Mouse (Mus musculus) G1E (cell line): ENCODE data around the gene Acbd7. TPM values are rescaled to one million over a fixed set of nuclear protein-coding genes. Genes with fewer than 3 reads are reported as not detected.

Source experiments
- ATAC-seq: 2 replicates; pipeline ENCODE4 v1.8.0; 2016; ENCODE audit warnings: mild to moderate bottlenecking; ENCODE audit not compliant: insufficient number of reproducible peaks, poor library complexity, low FRiP score, severe bottlenecking; ENCODE audit errors: extremely low read depth
- DNase-seq: peaks from one replicate; pipeline ENCODE4 v3.0.0; 2012; ENCODE audit warnings: low spot score
- H3K27me3 ChIP-seq: 2 replicates; pipeline ENCODE4 v1.6.1; 2012; ENCODE audit warnings: mild to moderate bottlenecking, low read length, inconsistent platforms; ENCODE audit not compliant: insufficient read depth
- H3K36me3 ChIP-seq: replicated peaks from 2 replicates; pipeline ENCODE3; 2012; ENCODE audit warnings: mild to moderate bottlenecking, inconsistent platforms
- H3K4me1 ChIP-seq: 2 replicates; pipeline ENCODE4 v1.6.1; 2012; ENCODE audit warnings: low read depth, low read length, inconsistent platforms, mixed read lengths; ENCODE audit not compliant: insufficient read depth
- H3K4me3 ChIP-seq: 2 replicates; pipeline ENCODE4 v1.5.1; 2012; ENCODE audit warnings: low read depth, mild to moderate bottlenecking, inconsistent platforms, low read length, moderate library complexity, mixed read lengths
- H3K9me3 ChIP-seq: replicated peaks from 2 replicates; pipeline ENCODE4 v1.6.1; 2012; ENCODE audit warnings: inconsistent platforms
- CTCF ChIP-seq: IDR thresholded peaks from 2 replicates; pipeline ENCODE4 v1.5.1; 2012; ENCODE audit warnings: low read depth, low read length, inconsistent platforms, mixed read lengths
- GATA1 ChIP-seq: IDR thresholded peaks from 2 replicates; pipeline ENCODE4 v1.6.1; 2012; ENCODE audit warnings: borderline replicate concordance, low read length, inconsistent platforms, mixed read lengths
- GATA2 ChIP-seq: IDR thresholded peaks from 2 replicates; pipeline ENCODE4 v1.6.1; 2012; ENCODE audit warnings: low read depth, low read length, inconsistent platforms, borderline replicate concordance
- POLR2AphosphoS5 ChIP-seq: IDR thresholded peaks from 2 replicates; pipeline ENCODE4 v1.6.1; 2012; ENCODE audit warnings: low read depth, low read length, inconsistent platforms; ENCODE audit not compliant: insufficient replicate concordance
- TAL1 ChIP-seq: conservative IDR thresholded peaks from 2 replicates; pipeline ENCODE4 v1.6.1; 2012; ENCODE audit warnings: low read depth, low read length, inconsistent platforms, mixed read lengths
- polyA plus RNA-seq: library from polyadenylated mRNA; stranded (reverse); fragments of >175 nt; gene quantifications from 2 replicates; pipeline ENCODE4 v1.2.3, GENCODE M21; 2012
- total RNA-seq, 2 experiments: library from RNA; stranded (forward) in 1 of 2; stranded (reverse) in 1 of 2; fragments of 200-1000 nt in 1 of 2; fragments of >200 nt in 1 of 2; fragmentation: Nextera tagmentation in 1 of 2; gene quantifications; 2 replicates each; pipeline ENCODE4 v1.2.3; 2014 to 2017

Acbd7 gene
- total and polyA plus RNA-seq, 3 experiments, result 0.33 TPM; not detected in 2

DNA sequence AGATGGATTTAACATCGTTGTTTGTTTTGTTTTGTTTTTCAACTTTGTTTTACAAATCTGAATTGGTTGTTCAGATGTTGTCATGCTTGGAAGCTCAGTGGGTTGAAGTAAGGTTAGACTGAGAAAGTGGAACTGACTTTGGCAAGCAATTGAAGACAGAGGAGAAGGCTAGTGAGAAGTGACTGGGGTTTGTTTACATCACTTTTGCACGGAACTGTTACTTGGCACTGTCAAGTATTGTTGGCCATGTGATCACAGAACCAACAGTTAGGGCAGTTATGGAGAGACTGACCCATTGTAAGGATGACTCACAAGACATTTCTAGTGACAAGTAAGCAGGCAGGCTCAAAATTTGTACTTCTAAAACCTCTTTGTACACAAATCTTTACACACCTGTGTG, 12.8 kb upstream of the Acbd7 start:
- Histone ChIP-seq H3K4me1 (no peaks in the 10 kb centered on the region), H3K36me3 (peaks cover 76% of the 10 kb centered on the region), H3K27me3 (no peaks in the 10 kb centered on the region), H3K4me3 (no peak overlapping the region), H3K9me3 (no peaks in the 10 kb centered on the region)
- ATAC-seq, result no peak
- no peak for DNase-seq
- no peak for TF ChIP-seq GATA1
- TF ChIP-seq POLR2AphosphoS5, result no peak

GRCm38 (mm10) chr2:3324381-3325130, 11.4 kb upstream of the Acbd7 start:
- H3K9me3 ChIP-seq, result no peaks in the 10 kb centered on the region
- H3K27me3 ChIP-seq, result no peaks in the 10 kb centered on the region
- H3K36me3 ChIP-seq, result peaks cover 82% of the 10 kb centered on the region
- H3K4me3 ChIP-seq, result no peak overlapping the region
- peaks cover 3% of the 10 kb centered on the region; the same call in 1 of the 2 replicates for H3K4me1 ChIP-seq
- TF ChIP-seq GATA1 (no peak), CTCF (no peak), GATA2 (no peak), POLR2AphosphoS5 (no peak), TAL1 (no peak)
- ATAC-seq (no peak), DNase-seq (no peak)

DNA sequence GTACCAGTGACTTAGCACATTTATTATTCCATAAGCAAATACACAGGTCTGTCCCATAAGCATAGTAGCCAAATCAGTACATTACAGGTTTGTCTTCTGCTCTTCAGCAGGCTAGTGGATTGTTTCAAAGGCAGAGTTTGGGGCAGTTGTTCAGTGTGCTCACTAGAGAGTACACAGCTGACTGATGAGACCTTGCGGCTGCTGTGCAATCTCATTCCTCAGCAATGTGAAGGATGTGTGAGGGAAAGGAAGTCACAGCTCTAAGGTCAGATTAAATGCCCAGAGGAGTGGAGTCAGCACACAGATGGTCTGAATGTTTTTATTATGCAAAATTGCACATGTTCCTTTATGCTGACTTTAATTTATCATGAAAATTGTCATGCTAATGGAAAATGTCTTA, 9.4 kb upstream of the Acbd7 start:
- TF ChIP-seq CTCF, result no peak
- no peak for TF ChIP-seq GATA1
- no peak for TF ChIP-seq TAL1
- no peak for TF ChIP-seq GATA2
- no peak for TF ChIP-seq POLR2AphosphoS5
- peaks cover 15% of the 10 kb centered on the region for H3K4me1 ChIP-seq
- no peak for DNase-seq
- H3K4me3 ChIP-seq, result no peak overlapping the region
- no peaks in the 10 kb centered on the region for H3K9me3 ChIP-seq
- ATAC-seq, result no peak
- no peaks in the 10 kb centered on the region for H3K27me3 ChIP-seq
- H3K36me3 ChIP-seq, result peaks cover 80% of the 10 kb centered on the region

GRCm38 (mm10) chr2:3327351-3327750, 8.6 kb upstream of the Acbd7 start:
- DNase-seq (no peak), ATAC-seq (peak; percentile 50)
- Histone ChIP-seq H3K27me3 (no peaks in the 10 kb centered on the region), H3K4me3 (no peak overlapping the region), H3K9me3 (no peaks in the 10 kb centered on the region), H3K4me1 (peaks cover 15% of the 10 kb centered on the region), H3K36me3 (peaks cover 76% of the 10 kb centered on the region)
- TF ChIP-seq TAL1, result no peak
- peak; percentile 81 for TF ChIP-seq CTCF

DNA sequence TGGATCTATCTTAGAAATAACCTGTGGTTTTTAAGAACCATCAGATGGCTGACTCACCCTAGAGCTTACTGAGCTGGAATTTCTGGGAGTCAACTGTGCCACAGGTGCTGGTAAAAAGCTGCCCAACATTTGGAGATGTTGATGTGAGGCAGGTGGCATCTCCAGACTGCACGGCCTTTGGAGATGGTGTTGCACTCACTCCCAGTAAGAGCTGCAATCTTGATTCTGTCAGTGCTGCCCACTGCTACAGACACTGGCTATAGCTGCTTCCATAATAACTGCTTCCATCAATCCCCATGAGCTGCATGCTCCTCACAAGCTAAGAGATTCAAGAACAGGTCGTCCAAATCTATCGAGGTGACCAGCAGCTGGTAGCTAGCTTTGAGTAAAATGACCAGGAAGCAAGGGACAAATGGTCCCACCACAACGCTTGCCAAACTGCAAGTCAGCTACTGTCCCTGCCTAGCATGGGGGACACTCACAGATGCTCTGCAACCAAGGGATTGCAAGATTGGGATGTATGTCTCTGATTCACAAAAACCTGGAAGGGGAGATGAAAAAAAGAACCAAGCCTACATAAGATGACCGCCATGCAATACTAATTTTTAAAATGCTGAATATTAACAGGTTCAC, 4.8 kb upstream of the Acbd7 start:
- peak overlapping the region; percentile 82 for H3K4me3 ChIP-seq
- no peak for DNase-seq
- H3K4me1 ChIP-seq, result peaks cover 26% of the 10 kb centered on the region
- no peaks in the 10 kb centered on the region for H3K9me3 ChIP-seq
- ATAC-seq, result no peak
- no peak for TF ChIP-seq TAL1
- H3K27me3 ChIP-seq, result 0 out of 2 replicates have a peak, but pooled peaks cover 2% of the 10 kb centered on the region
- peaks cover 43% of the 10 kb centered on the region for H3K36me3 ChIP-seq

DNA sequence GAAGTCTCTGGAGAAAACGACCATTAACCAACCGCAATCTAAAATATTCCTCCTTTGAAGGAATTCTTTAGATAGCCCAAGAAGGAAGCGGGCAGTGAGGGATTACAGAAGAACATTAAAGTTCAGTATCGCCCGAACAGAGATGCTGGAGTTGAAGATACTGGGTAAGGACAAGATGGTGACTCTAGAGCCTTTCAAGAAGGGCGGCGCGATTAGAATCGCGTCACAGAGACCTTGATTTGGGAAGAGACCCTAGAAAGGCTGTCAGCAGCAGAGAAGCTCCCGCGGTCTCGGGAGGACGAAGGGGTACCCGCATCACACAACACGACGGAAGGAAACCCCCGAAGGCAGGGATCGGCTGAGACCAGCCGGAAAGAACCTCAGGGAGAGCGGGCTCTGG, 3.9 kb upstream of the Acbd7 start:
- DNase-seq (no peak), ATAC-seq (no peak)
- 0 out of 2 replicates have a peak, but pooled peaks cover 2% of the 10 kb centered on the region for H3K27me3 ChIP-seq
- H3K4me3 ChIP-seq, result peak overlapping the region; percentile 82
- peaks cover 35% of the 10 kb centered on the region for H3K36me3 ChIP-seq
- no peaks in the 10 kb centered on the region for H3K9me3 ChIP-seq
- TF ChIP-seq GATA1 (no peak), TAL1 (no peak), GATA2 (no peak), POLR2AphosphoS5 (no peak), CTCF (no peak)
- peaks cover 30% of the 10 kb centered on the region for H3K4me1 ChIP-seq
